26 mouse cellular contexts compared by ENCODE assay signal in the genomic region with DNA sequence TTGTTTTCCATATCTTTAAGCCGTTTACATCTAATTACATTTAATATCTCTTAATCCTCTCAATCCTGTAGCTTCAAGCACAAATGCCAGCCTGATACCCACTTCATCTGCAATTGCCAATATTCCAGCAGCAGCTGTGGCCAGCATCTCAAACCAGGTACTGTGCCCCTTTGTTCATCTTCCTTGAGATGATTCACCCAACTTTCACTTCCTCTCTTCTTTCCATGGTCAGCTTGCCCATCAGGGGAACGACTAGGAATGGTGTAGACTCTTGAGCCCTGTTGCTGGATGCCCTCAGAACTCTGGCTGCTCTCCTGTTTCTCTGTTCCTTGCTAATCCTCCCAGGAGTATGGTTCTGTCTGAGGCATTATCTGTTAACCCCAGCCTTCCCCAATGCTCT.
"Had no signal": no experiment of that assay in that cellular context is flagged by ENCODE, and none has a peak within 500 bp of the region (broad histone marks: within the 10 kb centered on the region; RNA-seq: fewer than 3 reads in every experiment).

No protein-coding gene starts in this region.

- H3K27me3 ChIP-seq: embryonic facial prominence, embryonic 12.5 days; embryonic facial prominence, embryonic 13.5 days; embryonic facial prominence, embryonic 15.5 days; forebrain, embryonic 12.5 days; forebrain, embryonic 13.5 days; forebrain, embryonic 15.5 days had no signal

- H3K4me2 ChIP-seq: embryonic facial prominence, embryonic 12.5 days; embryonic facial prominence, embryonic 13.5 days; embryonic facial prominence, embryonic 15.5 days; forebrain, embryonic 12.5 days; forebrain, embryonic 13.5 days; forebrain, embryonic 15.5 days had no signal

- H3K9me3 ChIP-seq: embryonic facial prominence, embryonic 10.5 days; embryonic facial prominence, embryonic 12.5 days; embryonic facial prominence, embryonic 13.5 days; embryonic facial prominence, embryonic 15.5 days; forebrain, embryonic 10.5 days; forebrain, embryonic 12.5 days; forebrain, embryonic 13.5 days; forebrain, embryonic 15.5 days had no signal

- DNase-seq: cerebellum, adult 9-10 months; cerebellum, adult 9-11 months; cerebellum, postnatal 10 days; cerebellum, postnatal 14 days; cerebellum, postnatal 25 days; cerebellum, postnatal 36 days; embryo, embryonic 11 days; forebrain, postnatal 0 days; gastrocnemius, adult 2 months; gastrocnemius, postnatal 10 days; gastrocnemius, postnatal 14 days; gastrocnemius, postnatal 25 days; gastrocnemius, postnatal 36 days; heart, adult 18-20 months; heart, adult 2 months had no signal

- H3K4me3 ChIP-seq: embryonic facial prominence, embryonic 10.5 days; embryonic facial prominence, embryonic 12.5 days; embryonic facial prominence, embryonic 13.5 days; embryonic facial prominence, embryonic 15.5 days; erythroblast, embryonic 14.5 days; forebrain, embryonic 10.5 days; forebrain, embryonic 12.5 days; forebrain, embryonic 13.5 days; forebrain, embryonic 15.5 days; gastrocnemius, adult 2 months; heart, adult 2 months had no signal

- H3K4me1 ChIP-seq: embryonic facial prominence, embryonic 10.5 days; embryonic facial prominence, embryonic 12.5 days; embryonic facial prominence, embryonic 13.5 days; embryonic facial prominence, embryonic 15.5 days; forebrain, embryonic 10.5 days; forebrain, embryonic 12.5 days; forebrain, embryonic 13.5 days; forebrain, embryonic 15.5 days had no signal

- H3K27ac ChIP-seq: embryonic facial prominence, embryonic 10.5 days; embryonic facial prominence, embryonic 12.5 days; embryonic facial prominence, embryonic 13.5 days; embryonic facial prominence, embryonic 15.5 days; forebrain, embryonic 10.5 days; forebrain, embryonic 12.5 days; forebrain, embryonic 13.5 days; forebrain, embryonic 15.5 days; gastrocnemius, adult 2 months; heart, adult 2 months had no signal

- ATAC-seq: forebrain, embryonic 13.5 days; forebrain, embryonic 14.5 days; forebrain, embryonic 15.5 days; forebrain, embryonic 16.5 days; forebrain, postnatal 0 days had no signal

- H3K9ac ChIP-seq: embryonic facial prominence, embryonic 12.5 days; embryonic facial prominence, embryonic 13.5 days; embryonic facial prominence, embryonic 15.5 days; forebrain, embryonic 12.5 days; forebrain, embryonic 13.5 days; forebrain, embryonic 15.5 days; forebrain, postnatal 0 days had no signal
